Mouse (Mus musculus) MEL (cell line): ENCODE results near the gene Rab3gap2. TPM values are rescaled to one million over a fixed set of nuclear protein-coding genes. Genes with fewer than 3 reads are reported as not detected.

Experiments used
- DNase-seq: peaks from one replicate; pipeline ENCODE4 v3.0.0; 2011; ENCODE audit warnings: low read depth, low spot score
- H3K27ac ChIP-seq: 2 replicates; pipeline ENCODE4 v1.5.1; 2012; ENCODE audit warnings: low read depth, mild to moderate bottlenecking, control low read depth, low read length, moderate library complexity; ENCODE audit not compliant: control insufficient read depth
- H3K27me3 ChIP-seq, 2 experiments: fragments of 150-350 bp in 1 of 2; sonication (generic) in 1 of 2; 2 replicates each; pipeline ENCODE4 v1.6.1; 2012; ENCODE audit warnings: low read length in 2 of 2, mild to moderate bottlenecking in 2 of 2, improper control_type of control experiment in 1 of 2, moderate library complexity in 1 of 2; ENCODE audit not compliant: insufficient read depth in 2 of 2, control insufficient read depth in 1 of 2
- H3K36me3 ChIP-seq, 2 experiments: 2 replicates each; pipeline ENCODE4 v1.6.1; 2012 to 2014; ENCODE audit warnings: low read length in 2 of 2, improper control_type of control experiment in 1 of 2, inconsistent platforms in 1 of 2, mild to moderate bottlenecking in 1 of 2; ENCODE audit not compliant: insufficient read depth in 2 of 2, control insufficient read depth in 1 of 2
- H3K4me1 ChIP-seq, 2 experiments: fragments of 150-350 bp in 1 of 2; sonication (generic) in 1 of 2; 2 replicates each; pipeline ENCODE4 v1.6.1; 2012; ENCODE audit warnings: low read length in 2 of 2, improper control_type of control experiment in 1 of 2, mild to moderate bottlenecking in 1 of 2; ENCODE audit not compliant: insufficient read depth in 2 of 2, control insufficient read depth in 1 of 2
- H3K4me3 ChIP-seq, 2 experiments: fragments of 150-350 bp in 1 of 2; sonication (generic) in 1 of 2; 2 replicates each; pipeline ENCODE4 v1.5.1; 2012; ENCODE audit warnings: low read depth in 2 of 2, low read length in 2 of 2, mild to moderate bottlenecking in 2 of 2, moderate library complexity in 2 of 2, control low read depth in 1 of 2, improper control_type of control experiment in 1 of 2; ENCODE audit not compliant: control insufficient read depth in 1 of 2, insufficient read depth in 1 of 2
- H3K79me2 ChIP-seq: 2 replicates; pipeline ENCODE4 v1.6.1; 2012; ENCODE audit warnings: mild to moderate bottlenecking, low read length, moderate library complexity; ENCODE audit not compliant: control insufficient read depth, poor library complexity, insufficient read depth
- H3K9ac ChIP-seq: 2 replicates; pipeline ENCODE4 v1.6.1; 2012; ENCODE audit warnings: low read depth, mild to moderate bottlenecking, control low read depth, low read length, moderate library complexity; ENCODE audit not compliant: control insufficient read depth, poor library complexity, severe bottlenecking
- H3K9me3 ChIP-seq: fragments of 150-350 bp; sonication (generic); replicated peaks from 2 replicates; pipeline ENCODE4 v1.6.1; 2012; ENCODE audit warnings: mild to moderate bottlenecking, low read length, improper control_type of control experiment, moderate library complexity; ENCODE audit not compliant: insufficient read depth
- BHLHE40 ChIP-seq: IDR thresholded peaks from 2 replicates; pipeline ENCODE4 v1.6.1; 2012; ENCODE audit warnings: low read depth, mild to moderate bottlenecking, inconsistent platforms, low read length, improper control_type of control experiment, borderline replicate concordance
- CHD1 ChIP-seq: IDR thresholded peaks from 2 replicates; pipeline ENCODE4 v1.6.1; 2012; ENCODE audit warnings: low read depth, mild to moderate bottlenecking, inconsistent platforms, low read length, improper control_type of control experiment
- CTCF ChIP-seq, 3 experiments: IDR thresholded peaks in 2 of 3; conservative IDR thresholded peaks in 1 of 3; 2 replicates each; pipeline ENCODE4 v1.5.1; 2011 to 2012; ENCODE audit warnings: low read length in 3 of 3, low read depth in 2 of 3, mild to moderate bottlenecking in 2 of 3, improper control_type of control experiment in 1 of 3, inconsistent platforms in 1 of 3, mixed read lengths in 1 of 3, moderate library complexity in 1 of 3; ENCODE audit not compliant: control insufficient read depth in 1 of 3, insufficient read depth in 1 of 3, poor library complexity in 1 of 3, severe bottlenecking in 1 of 3
- E2F4 ChIP-seq: IDR thresholded peaks from 2 replicates; pipeline ENCODE4 v1.6.1; 2011; ENCODE audit warnings: low read depth, low read length, improper control_type of control experiment, borderline replicate concordance
- EP300 ChIP-seq, 2 experiments: IDR thresholded peaks; 2 replicates each; pipeline ENCODE4 v1.6.1; 2011; ENCODE audit warnings: improper control_type of control experiment in 2 of 2, low read length in 2 of 2, low read depth in 1 of 2, mild to moderate bottlenecking in 1 of 2
- ETS1 ChIP-seq: IDR thresholded peaks from 2 replicates; pipeline ENCODE4 v1.6.1; 2012; ENCODE audit warnings: low read depth, mild to moderate bottlenecking, inconsistent platforms, low read length, improper control_type of control experiment, moderate library complexity
- GABPA ChIP-seq: IDR thresholded peaks from 2 replicates; pipeline ENCODE4 v1.6.1; 2012; ENCODE audit warnings: low read depth, mild to moderate bottlenecking, inconsistent platforms, low read length, improper control_type of control experiment, moderate library complexity
- GATA1 ChIP-seq: IDR thresholded peaks from 2 replicates; pipeline ENCODE4 v1.6.1; 2011; ENCODE audit warnings: low read depth, low read length, improper control_type of control experiment
- HCFC1 ChIP-seq: IDR thresholded peaks from 2 replicates; pipeline ENCODE4 v1.6.1; 2012; ENCODE audit warnings: low read depth, mild to moderate bottlenecking, inconsistent platforms, low read length, improper control_type of control experiment, moderate library complexity
- MAFK ChIP-seq: IDR thresholded peaks from 2 replicates; pipeline ENCODE4 v1.6.1; 2011; ENCODE audit warnings: low read depth, mild to moderate bottlenecking, low read length, improper control_type of control experiment, borderline replicate concordance
- MAX ChIP-seq: IDR thresholded peaks from 2 replicates; pipeline ENCODE4 v1.6.1; 2011; ENCODE audit warnings: low read length, improper control_type of control experiment
- MEF2A ChIP-seq: IDR thresholded peaks from 2 replicates; pipeline ENCODE4 v1.6.1; 2014; ENCODE audit warnings: low read depth, mild to moderate bottlenecking, inconsistent platforms, low read length, improper control_type of control experiment; ENCODE audit not compliant: poor library complexity, insufficient replicate concordance, severe bottlenecking; ENCODE audit errors: extremely low read depth
- MXI1 ChIP-seq: IDR thresholded peaks from 2 replicates; pipeline ENCODE4 v1.6.1; 2011; ENCODE audit warnings: mild to moderate bottlenecking, low read depth, low read length, improper control_type of control experiment
- MYB ChIP-seq: IDR thresholded peaks from 2 replicates; pipeline ENCODE4 v1.6.1; 2011; ENCODE audit warnings: mild to moderate bottlenecking, low read depth, low read length, improper control_type of control experiment
- MYC ChIP-seq: IDR thresholded peaks from 2 replicates; pipeline ENCODE4 v1.6.1; 2011; ENCODE audit warnings: low read depth, mild to moderate bottlenecking, low read length, improper control_type of control experiment, moderate library complexity
- NELFE ChIP-seq: IDR thresholded peaks from 2 replicates; pipeline ENCODE4 v1.6.1; 2011; ENCODE audit warnings: low read depth, low read length, improper control_type of control experiment
- NRF1 ChIP-seq: IDR thresholded peaks from 2 replicates; pipeline ENCODE4 v1.6.1; 2014; ENCODE audit warnings: low read depth, mild to moderate bottlenecking, inconsistent platforms, low read length, improper control_type of control experiment, moderate library complexity; ENCODE audit not compliant: poor library complexity, insufficient read depth, severe bottlenecking
- POLR2A ChIP-seq, 2 experiments: IDR thresholded peaks; 2 replicates each; pipeline ENCODE4 v1.6.1; 2011 to 2012; ENCODE audit warnings: low read length in 2 of 2, mild to moderate bottlenecking in 2 of 2, control low read depth in 1 of 2, improper control_type of control experiment in 1 of 2, low read depth in 1 of 2, moderate library complexity in 1 of 2; ENCODE audit not compliant: control insufficient read depth in 1 of 2, insufficient read depth in 1 of 2, poor library complexity in 1 of 2
- POLR2AphosphoS2 ChIP-seq: IDR thresholded peaks from 2 replicates; pipeline ENCODE4 v1.6.1; 2011; ENCODE audit warnings: low read length, improper control_type of control experiment
- POLR2AphosphoS5 ChIP-seq: IDR thresholded peaks from 2 replicates; pipeline ENCODE4 v1.6.1; 2012; ENCODE audit warnings: low read depth, borderline replicate concordance, mild to moderate bottlenecking, inconsistent platforms, low read length, moderate library complexity, mixed read lengths
- RAD21 ChIP-seq: IDR thresholded peaks from 2 replicates; pipeline ENCODE4 v1.6.1; 2011; ENCODE audit warnings: mild to moderate bottlenecking, low read depth, low read length, improper control_type of control experiment
- RCOR1 ChIP-seq: IDR thresholded peaks from 2 replicates; pipeline ENCODE4 v1.6.1; 2012; ENCODE audit warnings: low read depth, mild to moderate bottlenecking, inconsistent platforms, low read length, improper control_type of control experiment
- SIN3A ChIP-seq: IDR thresholded peaks from 2 replicates; pipeline ENCODE4 v1.6.1; 2012; ENCODE audit warnings: low read length, improper control_type of control experiment, inconsistent platforms
- SMC3 ChIP-seq: IDR thresholded peaks from 2 replicates; pipeline ENCODE4 v1.6.1; 2011; ENCODE audit warnings: low read depth, low read length, improper control_type of control experiment
- TAL1 ChIP-seq: IDR thresholded peaks from 2 replicates; pipeline ENCODE4 v1.6.1; 2012; ENCODE audit warnings: mild to moderate bottlenecking, inconsistent platforms, low read length, moderate library complexity, mixed read lengths
- TBP ChIP-seq: IDR thresholded peaks from 2 replicates; pipeline ENCODE4 v1.8.0; 2011; ENCODE audit warnings: low read depth, low read length, improper control_type of control experiment
- TCF12 ChIP-seq: IDR thresholded peaks from 2 replicates; pipeline ENCODE4 v1.6.1; 2014; ENCODE audit warnings: low read depth, mild to moderate bottlenecking, inconsistent platforms, low read length, improper control_type of control experiment, moderate library complexity
- USF1 ChIP-seq: IDR thresholded peaks from 2 replicates; pipeline ENCODE4 v1.6.1; 2014; ENCODE audit warnings: low read depth, mild to moderate bottlenecking, inconsistent platforms, low read length, improper control_type of control experiment, moderate library complexity
- USF2 ChIP-seq, 2 experiments: IDR thresholded peaks; 2 replicates each; pipeline ENCODE4 v1.6.1; 2011 to 2012; ENCODE audit warnings: improper control_type of control experiment in 2 of 2, low read length in 2 of 2, borderline replicate concordance in 1 of 2, inconsistent platforms in 1 of 2, low read depth in 1 of 2, mild to moderate bottlenecking in 1 of 2; ENCODE audit not compliant: insufficient read depth in 1 of 2
- ZC3H11A ChIP-seq: IDR thresholded peaks from 2 replicates; pipeline ENCODE4 v1.6.1; 2012; ENCODE audit warnings: low read depth, mild to moderate bottlenecking, inconsistent platforms, low read length, improper control_type of control experiment
- ZMIZ1 ChIP-seq: IDR thresholded peaks from 2 replicates; pipeline ENCODE4 v1.6.1; 2012; ENCODE audit warnings: low read depth, mild to moderate bottlenecking, inconsistent platforms, low read length, improper control_type of control experiment, moderate library complexity
- ZNF384 ChIP-seq: IDR thresholded peaks from 2 replicates; pipeline ENCODE4 v1.6.1; 2012; ENCODE audit warnings: low read depth, mild to moderate bottlenecking, inconsistent platforms, low read length, improper control_type of control experiment
- polyA plus RNA-seq, 2 experiments: library from polyadenylated mRNA; stranded (reverse) in 1 of 2; unstranded in 1 of 2; fragments of >175 nt in 1 of 2; fragments of >200 nt in 1 of 2; gene quantifications; 2 replicates each; pipeline versions ENCODE4 v1.2.1 to v1.2.4; 2012; ENCODE audit warnings: low replicate concordance in 2 of 2, low read depth in 1 of 2; ENCODE audit not compliant: insufficient read length in 2 of 2, insufficient read depth in 1 of 2, missing spikeins in 1 of 2
- total RNA-seq: library from RNA; depleted of rRNA; stranded (reverse); fragments of 300-350 nt; gene quantifications from 2 replicates; pipeline ENCODE4 v1.2.3, GENCODE M21; 2012

Rab3gap2 gene
- total and polyA plus RNA-seq, 3 experiments, result 24.1 to 40.1 TPM; not detected in 1

GRCm38 (mm10) chr1:185243013-185243412 is 39.1 kb downstream of the Rab3gap2 start:
- Histone ChIP-seq H3K9me3 (no peaks in the 10 kb centered on the region), H3K9ac (no peak overlapping the region), H3K4me1 (no peaks in the 10 kb centered on the region), H3K27ac (no peak overlapping the region)
- no peak for DNase-seq
- TF ChIP-seq CTCF (IDR thresholded peaks at IDR 0.05 in 2 of 3, conservative IDR thresholded peaks at IDR 0.05 in 1 of 3; ENCODE audit: control insufficient read depth in 1 of 3, insufficient read depth in 1 of 3, low read depth in 2 of 3, low read length in 3 of 3, poor library complexity in 1 of 3, severe bottlenecking in 1 of 3) (no peak), ZC3H11A (no peak), POLR2AphosphoS5 (no peak), TAL1 (no peak), EP300 (IDR thresholded peaks at IDR 0.05; ENCODE audit: low read depth in 1 of 2, low read length in 2 of 2) (no peak), ZNF384 (no peak), MAFK (no peak), CHD1 (no peak), HCFC1 (no peak), RAD21 (no peak), MAX (no peak), MEF2A (no peak), E2F4 (no peak), GATA1 (no peak), TBP (no peak), RCOR1 (no peak), USF1 (no peak), USF2 (IDR thresholded peaks at IDR 0.05; ENCODE audit: borderline replicate concordance in 1 of 2, insufficient read depth in 1 of 2, low read depth in 1 of 2, low read length in 2 of 2) (no peak), GABPA (no peak)
- TF ChIP-seq, all 39 proteins: peak for 0
- no peak overlapping the region for H3K4me3 ChIP-seq
- H3K36me3 ChIP-seq, result peaks cover 0 to 22% of the 10 kb centered on the region in 2 experiments; a peak in 2 of 4 replicates
- no peaks in the 10 kb centered on the region for H3K79me2 ChIP-seq
- no peaks in the 10 kb centered on the region for H3K27me3 ChIP-seq

GRCm38 (mm10) chr1:185245456-185245855 is 41.5 kb downstream of the Rab3gap2 start:
- no peaks in the 10 kb centered on the region for H3K4me1 ChIP-seq
- H3K4me3 ChIP-seq, result no peak overlapping the region
- H3K79me2 ChIP-seq, result no peaks in the 10 kb centered on the region
- H3K36me3 ChIP-seq, result peaks cover 0 to 19% of the 10 kb centered on the region in 2 experiments; a peak in 2 of 4 replicates
- no peak for DNase-seq
- no peaks in the 10 kb centered on the region for H3K9me3 ChIP-seq
- H3K27ac ChIP-seq, result no peak overlapping the region
- no peak overlapping the region for H3K9ac ChIP-seq
- no peaks in the 10 kb centered on the region for H3K27me3 ChIP-seq
- TF ChIP-seq SIN3A (no peak), NELFE (no peak), GATA1 (no peak), POLR2AphosphoS2 (no peak), GABPA (no peak), BHLHE40 (no peak), NRF1 (no peak), USF2 (IDR thresholded peaks at IDR 0.05; ENCODE audit: borderline replicate concordance in 1 of 2, insufficient read depth in 1 of 2, low read depth in 1 of 2, low read length in 2 of 2) (no peak), MYB (no peak), SMC3 (no peak), TCF12 (no peak), CHD1 (no peak), ETS1 (no peak), TAL1 (no peak), ZMIZ1 (no peak), MYC (no peak), MXI1 (no peak), CTCF (IDR thresholded peaks at IDR 0.05 in 2 of 3, conservative IDR thresholded peaks at IDR 0.05 in 1 of 3; ENCODE audit: control insufficient read depth in 1 of 3, insufficient read depth in 1 of 3, low read depth in 2 of 3, low read length in 3 of 3, poor library complexity in 1 of 3, severe bottlenecking in 1 of 3) (no peak), POLR2A (IDR thresholded peaks at IDR 0.05; ENCODE audit: control insufficient read depth in 1 of 2, insufficient read depth in 1 of 2, low read depth in 1 of 2, low read length in 2 of 2, poor library complexity in 1 of 2) (no peak)
